Mouse (Mus musculus) cortical plate, adult 2 months (tissue): Measurements from ENCODE around the gene Actr1b. TPM values are rescaled to one million over a fixed set of nuclear protein-coding genes. Genes with fewer than 3 reads are reported as not detected.
"Not testable (repeated sequence)": the region's sequence is repeated elsewhere in the genome, so short reads cannot be mapped to it uniquely, and the experiment has no call there.

ENCODE experiments used
- H3K27ac ChIP-seq: fragments of 200-500 bp; 2 replicates; pipeline ENCODE4 v1.5.1; 2012; ENCODE audit warnings: low read length, control low read depth, inconsistent platforms; ENCODE audit not compliant: insufficient read depth
- H3K4me1 ChIP-seq: fragments of 200-500 bp; 2 replicates; pipeline ENCODE4 v1.6.1; 2011; ENCODE audit warnings: low read length; ENCODE audit not compliant: control insufficient read depth, insufficient read depth
- H3K4me3 ChIP-seq: fragments of 200-500 bp; 2 replicates; pipeline ENCODE4 v1.5.1; 2011; ENCODE audit warnings: mild to moderate bottlenecking, low read length, control low read depth; ENCODE audit not compliant: insufficient read depth
- CTCF ChIP-seq: fragments of 200-500 bp; IDR thresholded peaks from 2 replicates; pipeline ENCODE4 v1.5.1; 2011; ENCODE audit warnings: mild to moderate bottlenecking, control low read depth, low read length; ENCODE audit not compliant: insufficient read depth; ENCODE audit errors: extremely low read depth
- POLR2A ChIP-seq: fragments of 200-500 bp; IDR thresholded peaks from 2 replicates; pipeline ENCODE4 v1.6.1; 2011; ENCODE audit warnings: mild to moderate bottlenecking, low read length, control low read depth; ENCODE audit not compliant: insufficient read depth; ENCODE audit errors: extremely low read depth
- polyA plus RNA-seq: library from polyadenylated mRNA; depleted of rRNA; stranded (reverse); fragments of >200 nt; gene quantifications from 2 replicates; pipeline ENCODE4 v1.2.3, GENCODE M21; 2012

The Actr1b gene
- polyA plus RNA-seq, 1 experiment: 479 TPM

DNA sequence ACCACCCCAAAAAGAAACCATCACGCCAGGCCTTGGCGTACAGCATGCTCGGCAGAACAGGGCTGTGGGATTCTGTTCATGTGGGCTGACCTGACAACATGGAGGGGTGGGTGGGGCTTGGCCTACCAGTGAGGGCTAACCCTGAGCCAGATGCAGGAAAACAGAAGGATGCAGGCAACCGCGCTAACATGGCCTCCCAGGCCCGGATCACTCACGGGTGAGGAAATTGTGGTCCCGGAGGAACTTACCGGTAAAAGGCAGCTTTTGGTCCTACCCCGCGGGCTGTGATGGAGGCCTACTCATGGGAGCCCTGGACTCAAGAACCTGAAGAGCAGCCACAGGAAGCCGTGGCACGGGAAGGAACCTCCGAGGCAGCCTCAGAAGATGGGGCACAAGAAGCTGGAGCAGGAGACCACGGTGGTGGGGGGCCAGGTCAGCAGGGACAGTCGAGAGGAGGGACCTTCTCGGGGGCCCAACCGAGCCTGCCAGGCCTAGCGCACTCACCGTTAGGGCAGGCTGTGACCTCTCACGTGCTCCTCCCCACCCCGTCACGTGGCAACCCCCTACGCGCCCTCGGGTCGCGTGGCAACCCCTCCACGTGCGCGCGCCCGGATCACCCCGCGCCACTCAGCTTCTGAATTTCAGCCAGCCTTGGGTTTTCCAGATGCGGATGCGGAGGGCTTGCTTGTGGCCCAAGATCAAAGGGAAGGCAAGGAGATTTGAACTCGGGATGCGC is 31.4 kb downstream of the Actr1b start, which contains the start of gene Fam178b:
Gene Fam178b, minus strand, starts transcription at position 564 of the 736 bp plus-strand sequence.
- Histone ChIP-seq H3K4me3 (no peak within 1 kb of the TSS), H3K4me1 (no peaks in the 10 kb centered on the region), H3K27ac (no peak within 1 kb of the TSS)
- TF ChIP-seq POLR2A (no peak), CTCF (no peak)

DNA sequence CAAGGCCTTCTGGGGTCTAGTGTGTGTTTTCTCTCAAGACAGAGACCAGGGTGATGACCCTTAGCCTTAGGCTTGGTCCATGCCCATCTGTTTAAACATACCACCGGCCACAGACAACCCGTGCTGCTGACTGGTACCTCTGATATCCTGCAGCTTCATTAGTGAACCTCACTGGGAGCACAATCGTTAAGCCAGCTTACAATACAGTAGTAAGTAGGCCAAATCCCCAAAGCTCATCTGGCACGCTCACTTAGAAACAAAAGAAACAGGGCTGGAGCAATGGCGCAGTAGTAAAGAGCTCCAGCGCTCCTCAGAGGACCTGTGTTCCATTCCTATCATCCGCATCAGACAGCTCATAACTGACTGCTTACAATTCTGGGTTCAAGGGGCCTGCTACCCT is 33.3 kb downstream of the Actr1b start:
- no peak overlapping the region for H3K4me3 ChIP-seq
- TF ChIP-seq POLR2A: no peak
- no peak for TF ChIP-seq CTCF
- H3K27ac ChIP-seq: no peak overlapping the region
- no peaks in the 10 kb centered on the region for H3K4me1 ChIP-seq

DNA sequence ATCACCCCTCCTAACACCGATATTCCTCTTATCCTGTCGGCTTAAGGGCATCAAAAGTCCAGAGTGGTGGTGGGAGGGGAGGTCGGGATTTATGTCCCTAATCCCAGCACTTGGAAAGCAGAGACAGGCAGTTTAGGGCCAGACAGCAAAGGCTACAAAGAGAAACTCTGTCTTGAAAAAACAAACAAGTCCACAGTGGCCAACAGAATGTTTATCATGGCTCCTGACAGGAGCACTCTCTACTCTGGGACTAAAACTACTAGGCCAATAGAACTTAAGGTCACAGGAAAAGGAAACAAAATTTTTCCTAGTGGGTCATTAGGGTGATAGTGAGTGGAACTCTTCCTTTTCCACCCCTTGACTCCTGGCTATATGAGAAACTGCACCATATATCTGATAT is 39.3 kb downstream of the Actr1b start:
- no peaks in the 10 kb centered on the region for H3K4me1 ChIP-seq
- TF ChIP-seq CTCF (no peak), POLR2A (no peak)
- no peak overlapping the region for H3K27ac ChIP-seq
- no peak overlapping the region for H3K4me3 ChIP-seq

DNA sequence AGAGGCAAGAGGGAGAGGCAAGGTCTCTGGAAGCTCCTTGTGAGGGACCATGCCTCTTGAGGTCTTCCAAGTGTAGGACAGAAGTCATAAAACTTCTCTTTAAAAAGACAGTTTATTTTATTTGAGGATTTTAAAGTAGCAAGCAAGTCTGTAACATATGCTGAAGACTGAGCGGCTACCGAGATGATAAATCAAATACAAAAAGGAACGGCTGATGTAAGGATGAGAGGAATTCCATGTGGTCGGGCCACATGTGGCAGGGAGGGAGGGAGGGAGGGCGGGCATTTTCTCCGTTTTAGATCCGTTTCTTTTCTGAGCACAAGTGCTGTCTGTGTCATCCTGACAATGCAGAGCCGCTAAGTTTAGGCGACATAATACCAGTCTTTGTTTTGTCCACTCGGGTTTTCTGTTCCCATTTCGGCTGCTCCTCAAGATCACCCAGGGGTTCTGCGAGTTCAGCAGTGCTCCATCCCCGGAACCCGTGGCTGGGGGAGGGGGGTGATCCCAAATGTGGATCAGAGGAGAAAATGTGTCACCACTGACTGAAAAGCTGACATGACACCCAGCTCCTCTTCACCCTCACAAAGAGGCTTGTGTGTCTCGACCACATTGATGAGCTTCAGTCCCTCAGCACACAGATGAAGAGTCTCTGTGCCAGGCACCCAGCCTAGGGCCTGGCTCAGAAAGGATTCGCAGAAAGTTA is 41.4 kb downstream of the Actr1b start:
- no peak overlapping the region for H3K27ac ChIP-seq

DNA sequence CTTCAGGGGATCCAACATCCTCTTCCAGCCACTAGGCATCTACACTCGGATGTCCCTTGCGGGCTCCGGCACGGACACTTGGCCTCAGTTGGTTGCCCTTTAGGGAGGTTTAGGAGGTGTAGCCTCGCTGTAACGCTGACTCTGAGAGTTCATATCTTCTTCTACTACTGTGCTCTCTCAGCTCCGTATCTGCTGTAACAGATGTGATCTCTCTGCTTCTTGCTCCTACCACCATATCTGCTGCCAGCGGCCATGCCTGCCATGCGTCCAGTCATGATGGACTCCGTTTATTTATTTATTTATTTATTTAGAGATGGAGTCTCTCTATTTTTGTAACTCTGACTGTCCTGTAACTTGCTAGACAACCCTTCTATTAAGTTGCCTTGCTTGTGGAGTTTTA is 43.0 kb downstream of the Actr1b start:
- TF ChIP-seq CTCF: no peak
- no peak for TF ChIP-seq POLR2A
- H3K27ac ChIP-seq: no peak overlapping the region
- H3K4me3 ChIP-seq: no peak overlapping the region
- no peaks in the 10 kb centered on the region for H3K4me1 ChIP-seq

More for the DNA sequence above, 41.4 kb downstream of the Actr1b start:
- Histone ChIP-seq H3K4me3 (no peak overlapping the region), H3K4me1 (no peaks in the 10 kb centered on the region)
- TF ChIP-seq CTCF (no peak), POLR2A (no peak)

DNA sequence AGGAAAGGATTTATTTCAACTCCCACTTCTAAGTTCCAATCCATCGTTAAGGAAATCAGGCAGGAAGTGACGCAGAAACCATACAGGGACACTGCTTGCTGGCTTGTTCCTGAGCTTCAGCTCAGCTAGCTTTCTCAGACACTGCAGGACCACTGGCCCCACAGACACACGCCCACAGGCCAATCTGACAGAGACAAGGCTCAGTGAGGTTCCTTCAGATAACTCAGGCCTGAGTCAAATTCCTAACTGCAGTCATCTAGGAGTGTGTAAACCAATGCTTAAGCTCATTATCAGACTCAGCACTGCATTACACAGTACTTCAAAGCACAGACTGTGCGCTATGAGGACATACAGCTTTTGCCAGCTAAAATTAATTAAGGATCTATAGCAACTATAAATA is 44.0 kb downstream of the Actr1b start:
- H3K4me1 ChIP-seq: no peaks in the 10 kb centered on the region
- no peak overlapping the region for H3K27ac ChIP-seq
- no peak overlapping the region for H3K4me3 ChIP-seq
- no peak for TF ChIP-seq POLR2A
- TF ChIP-seq CTCF: no peak

DNA sequence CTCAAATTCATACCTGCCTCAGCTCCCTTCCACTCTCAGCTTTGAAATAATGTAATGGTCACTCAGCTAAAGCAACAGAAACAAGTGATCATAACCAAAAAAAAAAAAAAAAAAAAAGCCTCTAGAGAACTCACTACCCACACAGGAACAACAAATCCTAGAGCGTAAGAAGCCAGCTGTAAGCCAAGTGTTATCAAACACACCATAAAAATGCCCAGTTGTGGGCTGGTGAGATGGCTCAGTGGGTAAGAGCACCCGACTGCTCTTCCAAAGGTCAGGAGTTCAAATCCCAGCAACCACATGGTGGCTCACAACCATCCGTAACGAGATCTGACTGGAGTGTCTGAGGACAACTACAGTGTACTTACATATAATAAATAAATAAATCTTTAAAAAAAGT is 46.2 kb downstream of the Actr1b start:
- not testable (repeated sequence) for H3K4me1 ChIP-seq, H3K27ac ChIP-seq, H3K4me3 ChIP-seq

DNA sequence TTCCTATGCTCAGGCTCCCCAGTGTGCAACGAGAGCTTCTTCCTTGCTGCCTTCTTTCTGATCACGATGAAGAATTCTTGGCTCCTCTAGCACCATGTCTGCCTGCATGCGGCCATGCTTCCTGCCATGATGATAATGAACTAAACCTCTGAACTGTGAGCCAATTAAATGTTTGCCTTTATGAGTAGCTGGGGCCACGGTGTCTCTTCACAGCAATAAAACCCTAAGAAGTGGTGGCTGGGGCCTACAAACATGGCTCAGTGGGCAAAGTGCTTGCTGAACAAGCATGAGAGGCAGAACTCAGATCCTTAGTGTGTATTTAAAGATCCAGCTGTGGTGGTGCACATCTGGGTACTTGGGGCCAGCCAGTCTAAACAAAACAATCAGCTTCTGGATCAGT is 48.3 kb downstream of the Actr1b start:
- Histone ChIP-seq H3K4me3 (no peak overlapping the region), H3K27ac (no peak overlapping the region), H3K4me1 (no peaks in the 10 kb centered on the region)
- TF ChIP-seq CTCF (no peak), POLR2A (no peak)

DNA sequence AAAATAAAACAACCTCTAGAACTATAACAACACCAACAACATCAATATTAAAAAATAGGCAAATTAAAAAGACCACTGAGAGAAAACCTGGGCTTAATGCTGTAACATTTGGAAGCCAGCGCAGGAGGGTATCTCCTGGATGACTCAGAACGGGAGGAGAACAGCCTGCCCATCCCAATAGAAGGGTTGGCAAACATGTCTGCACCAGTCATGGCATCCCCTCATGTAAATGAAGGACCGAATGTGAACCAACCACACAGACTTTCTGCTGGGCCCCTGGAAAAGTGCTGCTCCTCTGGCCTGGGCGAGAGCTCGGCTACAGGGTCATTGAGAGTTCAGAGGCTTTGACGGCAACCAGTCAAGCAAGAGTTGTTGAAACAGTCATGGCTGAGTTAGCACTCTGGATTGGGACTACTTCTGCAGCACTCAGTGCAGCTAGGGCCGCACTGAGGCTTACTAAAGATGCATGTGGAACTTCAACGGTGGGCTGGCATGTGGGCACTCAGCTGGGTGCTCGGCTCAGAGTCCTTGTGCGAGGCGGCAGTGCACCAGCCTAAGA is 49.0 kb downstream of the Actr1b start:
- H3K27ac ChIP-seq: no peak overlapping the region
- no peak overlapping the region for H3K4me3 ChIP-seq
- no peaks in the 10 kb centered on the region for H3K4me1 ChIP-seq
- TF ChIP-seq POLR2A (no peak), CTCF (no peak)

DNA sequence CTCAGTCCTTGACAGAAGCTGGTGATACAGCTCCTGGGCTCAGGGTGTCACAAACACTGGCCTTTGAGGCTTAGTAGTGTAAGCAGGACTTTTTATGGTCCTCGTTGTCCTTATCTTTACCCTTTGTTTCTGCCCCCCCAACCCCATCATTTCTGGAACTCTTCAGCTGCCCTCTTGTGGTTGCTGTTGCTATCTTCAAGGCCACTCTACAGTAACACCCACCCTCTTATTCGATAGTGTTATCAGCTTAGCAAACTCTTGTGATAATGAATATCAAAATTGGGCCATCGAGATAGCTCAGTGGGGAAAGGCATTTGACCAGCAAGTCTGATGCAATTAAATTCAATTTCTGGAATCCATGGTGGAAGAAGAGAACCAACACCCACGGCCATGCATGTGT is 49.8 kb downstream of the Actr1b start:
- H3K27ac ChIP-seq: no peak overlapping the region
- no peak overlapping the region for H3K4me3 ChIP-seq
- TF ChIP-seq CTCF: peak; percentile 42; the same call in 1 of the 2 replicates
- no peak for TF ChIP-seq POLR2A
- H3K4me1 ChIP-seq: no peaks in the 10 kb centered on the region
